Mouse (Mus musculus) spleen, adult 12 weeks (tissue): ENCODE results near the gene Col9a2.

ENCODE experiments used
- DNase-seq: peaks from one replicate; pipeline ENCODE4 v3.0.0; 2022; ENCODE audit warnings: low spot score

The Col9a2 gene

DNA sequence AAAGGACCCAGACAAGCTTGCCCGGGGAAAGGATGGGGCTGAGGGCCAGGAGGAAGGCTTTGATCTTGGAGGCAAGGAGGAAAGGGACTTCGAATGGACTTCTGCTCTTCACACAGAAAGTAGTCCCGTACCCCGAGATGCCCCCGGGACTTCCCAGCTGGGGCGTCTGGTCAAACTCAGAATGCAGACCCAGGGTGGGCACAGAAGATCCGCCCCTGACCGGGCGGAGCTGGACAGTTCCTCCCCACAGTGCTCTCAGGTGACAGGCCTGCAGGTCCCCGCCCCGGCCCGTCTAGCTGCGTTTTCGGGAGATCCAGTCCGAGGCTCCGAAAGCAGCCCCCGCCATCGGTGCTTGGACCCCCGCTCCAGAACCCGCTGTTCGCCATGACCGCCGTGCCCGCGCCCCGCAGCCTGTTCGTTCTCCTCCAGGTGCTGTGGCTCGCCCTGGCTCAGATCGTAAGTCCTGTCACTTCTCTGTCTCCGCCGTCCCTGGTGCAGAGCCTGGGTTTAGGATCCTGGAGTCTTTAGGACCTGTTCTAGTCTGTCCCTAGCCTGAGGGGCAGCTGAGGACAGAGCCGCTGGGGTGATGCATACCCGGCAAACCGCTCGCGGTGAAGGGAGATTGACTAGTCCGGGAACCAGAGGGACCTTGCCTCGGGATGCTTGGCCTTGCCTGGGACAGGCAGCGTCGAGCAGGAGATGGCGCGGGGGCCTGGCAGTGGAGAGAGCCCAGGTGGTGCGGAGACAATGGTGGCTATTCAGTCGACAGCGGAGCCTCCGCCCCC lies at the start of gene Col9a2:
Gene Col9a2, plus strand, starts transcription at position 55 of the 785 bp plus-strand sequence.
- no peak for DNase-seq

- DNase-seq, result no peak
These were observed 46.9 kb upstream of the Col9a2 start for GRCm38 (mm10) chr4:120992284-120992683.

GRCm38 (mm10) chr4:120993025-120993424 lies 46.2 kb upstream of the Col9a2 start:
- DNase-seq, result no peak

- DNase-seq, result no peak
These were observed 43.3 kb upstream of the Col9a2 start for GRCm38 (mm10) chr4:120995911-120996310.

- DNase-seq, result no peak
These were observed 38.1 kb upstream of the Col9a2 start for GRCm38 (mm10) chr4:121001042-121001441.

GRCm38 (mm10) chr4:121001659-121002058 lies 37.5 kb upstream of the Col9a2 start:
- DNase-seq, result no peak

DNA sequence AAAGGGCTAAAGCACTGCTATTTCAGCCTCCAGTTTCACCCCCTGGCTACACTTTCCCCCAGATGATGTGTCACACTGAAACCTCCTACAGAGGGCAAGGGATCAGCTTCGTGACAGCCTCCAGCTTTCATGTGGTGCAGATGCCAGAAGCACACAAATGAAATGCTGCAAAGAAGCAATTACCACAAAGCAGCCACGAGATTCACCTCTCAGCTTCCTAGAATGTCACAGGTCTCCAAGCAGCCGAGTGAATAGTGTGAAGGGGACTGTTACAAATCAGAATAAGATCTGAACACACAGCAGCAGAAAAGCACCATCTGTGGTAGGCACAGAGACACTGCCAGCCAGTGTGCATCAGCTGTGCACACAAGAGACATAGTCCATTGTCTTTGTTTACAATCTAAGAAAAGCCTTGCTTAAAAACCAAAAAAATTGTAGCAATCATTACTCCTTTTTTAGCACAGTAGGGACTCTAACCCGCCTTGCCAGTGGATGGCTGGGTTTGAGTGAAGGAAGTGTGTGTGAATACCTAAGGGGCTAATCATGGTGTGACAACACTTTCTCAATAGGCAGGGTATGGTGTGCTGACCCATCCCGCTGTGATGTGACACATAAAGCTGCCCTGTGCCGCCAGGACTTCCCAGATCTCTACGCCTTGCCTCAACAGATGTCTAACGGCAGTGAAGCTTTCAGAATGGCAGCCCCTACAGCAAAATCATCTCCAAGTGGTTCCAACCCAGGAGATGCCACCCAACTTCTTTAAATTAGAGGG lies 36.6 kb upstream of the Col9a2 start:
- no peak for DNase-seq

DNA sequence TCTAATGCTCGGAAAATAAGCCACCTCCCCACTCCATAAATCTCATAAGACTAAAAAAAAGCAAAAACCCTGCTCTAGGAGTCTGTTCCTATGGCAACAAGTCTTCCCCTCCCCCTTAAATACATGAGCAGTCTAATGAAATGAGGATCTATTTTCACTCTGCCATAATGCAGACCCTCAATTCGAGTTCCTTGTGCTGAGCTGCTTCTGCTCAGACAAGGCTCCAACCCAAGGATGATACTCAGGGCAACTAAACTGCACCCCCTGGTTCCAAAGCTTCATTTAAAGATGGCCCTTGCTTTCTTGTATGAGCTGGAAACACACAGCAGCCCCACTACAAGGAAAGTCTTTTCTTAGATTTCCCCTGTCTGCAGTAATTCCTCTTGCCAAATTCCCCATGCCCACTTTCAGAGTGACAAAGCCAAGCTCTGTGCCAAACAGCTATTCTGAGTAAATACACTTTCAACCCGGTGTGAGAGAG lies 35.5 kb upstream of the Col9a2 start:
- no peak for DNase-seq

- DNase-seq, result no peak
These were observed 34.5 kb upstream of the Col9a2 start for GRCm38 (mm10) chr4:121004679-121005078.

- DNase-seq, result no peak
These were observed 32.2 kb upstream of the Col9a2 start for GRCm38 (mm10) chr4:121007006-121007405.

DNA sequence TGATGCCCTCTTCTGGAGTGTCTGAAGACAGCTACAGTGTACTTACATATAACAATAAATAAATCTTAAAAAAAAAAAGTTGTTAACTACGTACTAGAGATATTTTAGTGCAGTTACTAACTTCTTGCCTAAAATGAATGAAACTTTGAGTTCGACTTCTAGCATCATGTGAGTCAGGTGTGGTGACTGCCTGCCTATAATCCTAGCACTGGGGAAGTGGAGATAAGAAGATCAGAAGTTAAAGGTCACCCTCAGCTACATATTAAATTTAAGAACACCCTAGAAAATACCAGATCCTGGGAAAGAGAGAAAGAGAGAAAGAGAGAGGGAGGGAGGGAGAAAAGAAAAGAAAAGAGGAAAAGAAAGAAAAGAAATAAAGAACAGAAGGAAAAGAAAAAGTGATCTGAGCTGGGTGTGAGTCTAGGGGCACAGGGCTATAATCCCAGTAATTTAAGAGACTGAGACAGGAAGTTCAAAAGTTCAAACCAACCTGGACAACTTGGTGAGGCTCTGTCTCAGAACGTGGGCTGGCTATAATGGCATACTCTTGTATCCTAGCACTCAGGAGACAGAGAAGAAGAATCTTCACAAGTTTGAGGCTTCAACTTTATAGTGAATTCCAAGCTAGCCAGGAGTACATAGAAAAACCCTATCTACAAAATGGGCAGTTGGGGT lies 31.0 kb upstream of the Col9a2 start:
- DNase-seq, result no peak

- no peak for DNase-seq
These were observed 30.0 kb upstream of the Col9a2 start for GRCm38 (mm10) chr4:121009151-121009550.

DNA sequence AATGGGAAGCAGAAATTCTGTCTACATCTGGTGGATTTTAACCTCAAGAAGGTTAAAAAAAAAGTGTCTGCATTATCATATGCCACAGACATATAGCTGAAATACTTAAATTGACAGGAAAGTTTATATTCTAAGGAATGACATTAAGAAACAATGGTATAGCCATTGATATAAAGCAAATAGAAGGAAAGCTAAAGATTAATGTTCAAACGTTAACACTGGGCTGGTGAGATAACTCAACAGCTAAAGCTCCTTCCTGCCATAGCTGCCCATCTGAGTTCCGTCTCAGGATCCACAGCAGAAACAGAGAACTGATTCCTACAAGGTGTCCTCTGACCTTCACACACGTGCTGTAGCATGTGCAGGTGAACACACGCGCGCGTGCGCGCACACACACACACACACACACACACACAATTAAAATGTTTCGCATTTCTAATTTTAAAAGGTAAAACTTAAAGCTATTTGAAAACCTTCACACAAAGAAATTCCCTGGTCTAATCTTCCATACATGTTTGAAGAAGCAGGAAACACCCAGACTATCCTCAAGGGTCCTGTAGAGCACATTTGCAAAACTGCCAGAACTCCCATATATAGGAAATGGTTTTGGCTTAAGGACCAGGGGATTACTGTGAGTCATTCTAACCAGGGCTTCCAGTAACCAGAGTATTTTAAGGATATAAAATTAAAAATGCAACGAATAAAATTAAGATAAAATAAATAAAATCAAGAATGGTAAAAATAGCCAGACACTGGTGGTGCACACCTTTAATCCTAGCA lies 28.2 kb upstream of the Col9a2 start:
- DNase-seq, result no peak

- peak; percentile 40 for DNase-seq
These were observed 24.5 kb upstream of the Col9a2 start for GRCm38 (mm10) chr4:121014594-121015267.

GRCm38 (mm10) chr4:121015268-121015659 lies 23.9 kb upstream of the Col9a2 start:
- no peak for DNase-seq

DNA sequence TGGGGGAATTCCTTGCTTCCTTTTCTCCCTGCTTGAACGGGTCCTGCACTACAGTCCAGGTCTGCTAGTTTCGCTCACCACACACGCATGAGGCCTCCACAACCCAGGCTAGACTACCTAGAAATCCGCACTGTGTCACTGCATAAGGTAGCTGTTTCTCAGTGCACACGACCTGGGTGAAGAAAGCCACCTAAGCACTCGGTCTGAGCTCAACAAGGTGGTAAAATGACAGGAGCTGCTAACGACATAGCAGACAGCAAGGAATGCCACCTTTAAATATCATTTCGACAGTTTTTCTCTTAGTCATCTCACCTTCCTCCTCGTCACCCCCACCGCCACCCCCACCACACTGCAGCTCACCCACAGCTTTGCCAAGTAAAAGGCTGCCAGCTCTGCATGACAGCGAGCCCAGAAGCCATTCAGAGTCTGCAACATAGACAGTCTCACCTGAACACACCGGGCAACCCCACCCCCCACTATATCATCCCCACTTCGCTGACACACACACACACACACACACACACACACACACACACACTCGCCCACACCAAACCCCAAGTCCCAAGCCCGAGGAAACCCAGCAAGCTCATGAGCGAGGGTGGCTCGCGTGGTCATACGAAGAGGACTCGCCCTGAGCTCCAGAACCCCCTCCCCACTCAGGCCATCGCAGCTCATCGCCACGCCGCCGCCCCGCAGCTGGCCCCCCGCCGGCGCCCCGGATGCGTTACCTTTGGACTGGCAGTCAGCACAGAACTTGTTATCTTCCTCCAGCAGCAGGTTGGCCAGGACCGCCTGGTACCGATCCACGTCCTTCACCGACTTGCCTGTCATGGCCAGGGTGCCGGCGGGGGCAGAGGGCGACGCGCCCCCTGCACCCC lies 22.9 kb upstream of the Col9a2 start:
- DNase-seq, result peak; percentile 50

DNA sequence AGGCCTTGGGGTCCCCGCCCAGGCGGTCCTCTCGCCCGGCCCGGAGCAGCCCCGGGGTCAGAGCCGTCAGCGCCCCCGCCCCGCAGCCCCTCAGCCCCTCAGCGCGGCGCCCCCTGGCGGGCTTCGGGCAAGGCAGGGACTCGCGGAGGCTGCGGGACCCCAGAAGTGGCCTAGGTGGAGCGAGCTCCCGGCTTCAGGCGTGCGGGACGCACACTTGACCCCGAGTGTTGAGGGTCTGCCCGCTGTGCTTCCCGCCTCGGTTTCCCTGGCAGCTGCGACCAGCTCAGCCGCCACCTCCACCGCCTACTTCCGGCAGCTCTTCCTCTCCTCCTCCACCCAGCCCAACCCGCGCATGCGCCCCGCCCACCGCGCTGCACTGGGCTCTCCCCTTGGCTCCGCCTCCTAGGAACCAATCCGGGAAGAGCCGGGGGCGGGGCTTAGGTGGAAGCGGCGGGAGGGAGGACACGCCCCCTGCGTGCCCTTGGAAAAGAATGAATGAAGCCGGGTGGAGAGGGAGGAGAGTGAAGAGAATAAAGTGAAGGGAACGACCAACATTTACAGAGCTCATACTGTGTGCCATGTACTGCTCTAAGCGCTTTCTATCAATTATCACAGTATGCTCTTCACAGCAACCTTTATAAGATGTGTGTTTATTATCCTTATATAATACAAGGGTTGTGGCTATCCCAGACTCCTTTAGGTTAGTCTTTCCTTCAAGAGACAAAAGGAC lies 22.1 kb upstream of the Col9a2 start, which contains the start of gene Smap2:
Gene Smap2, minus strand, starts transcription at position 320 of the 730 bp plus-strand sequence.
- DNase-seq, result peak; percentile 97

- no peak for DNase-seq
These were observed 20.9 kb upstream of the Col9a2 start for GRCm38 (mm10) chr4:121018250-121018649.

GRCm38 (mm10) chr4:121020040-121020790 lies 19.0 kb upstream of the Col9a2 start:
- DNase-seq, result no peak
